Mouse (Mus musculus): ENCODE results near the gene Mgst3. TPM values are rescaled to one million over a fixed set of nuclear protein-coding genes. Genes with fewer than 3 reads are reported as not detected.

Gene Mgst3
- 44.2 and 48.1 TPM in 2 replicates for polyA plus RNA-seq (2015; fragmentation: Nextera tagmentation; extraction: Ambion mirVana)

DNA sequence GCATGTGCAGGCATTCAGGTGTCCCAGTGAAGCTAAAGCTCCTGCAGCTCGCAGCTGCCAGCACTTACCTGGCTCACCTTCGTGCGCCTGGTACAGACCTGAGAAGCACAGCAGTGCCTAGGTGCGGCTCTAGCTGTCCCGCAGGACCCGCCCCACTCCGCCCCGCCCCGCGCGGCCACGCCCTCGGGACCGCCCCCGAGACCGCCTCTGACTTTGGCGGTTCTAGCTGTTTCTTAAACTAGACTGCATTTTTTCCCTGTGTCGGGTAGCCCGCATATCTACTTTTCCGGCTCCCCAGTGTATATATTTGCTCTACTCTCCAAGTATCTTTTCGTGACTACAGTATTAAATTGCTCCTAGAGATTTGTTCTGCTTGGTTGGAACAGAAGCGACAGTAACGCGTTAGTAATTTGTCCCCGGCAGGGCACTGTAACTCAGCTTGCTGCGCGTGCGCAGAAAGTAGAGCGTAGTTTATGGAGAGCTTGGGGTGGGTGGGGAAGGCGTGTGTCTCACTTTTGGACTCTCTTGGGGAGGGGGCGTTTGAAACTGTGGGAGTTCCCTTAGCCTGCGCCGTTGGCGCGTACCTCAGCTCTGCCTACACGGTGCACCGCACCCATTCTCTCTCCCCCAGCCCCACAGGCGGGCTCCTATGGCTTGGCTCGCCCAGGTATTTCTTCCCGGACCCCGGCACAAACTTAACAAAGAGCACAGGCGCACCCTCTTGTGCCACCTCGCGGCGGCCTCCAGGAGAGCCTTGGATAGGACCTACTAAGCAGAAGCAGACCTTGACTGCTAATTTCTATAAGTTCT is at the start of gene Mgst3:
Mgst3 (minus strand) TSS at position 159 of the 810 bp plus-strand sequence.
- peak; percentile 97 for ATAC-seq (ENCODE audit: borderline replicate concordance, extremely low read depth, low FRiP score, low TSS enrichment)

DNA sequence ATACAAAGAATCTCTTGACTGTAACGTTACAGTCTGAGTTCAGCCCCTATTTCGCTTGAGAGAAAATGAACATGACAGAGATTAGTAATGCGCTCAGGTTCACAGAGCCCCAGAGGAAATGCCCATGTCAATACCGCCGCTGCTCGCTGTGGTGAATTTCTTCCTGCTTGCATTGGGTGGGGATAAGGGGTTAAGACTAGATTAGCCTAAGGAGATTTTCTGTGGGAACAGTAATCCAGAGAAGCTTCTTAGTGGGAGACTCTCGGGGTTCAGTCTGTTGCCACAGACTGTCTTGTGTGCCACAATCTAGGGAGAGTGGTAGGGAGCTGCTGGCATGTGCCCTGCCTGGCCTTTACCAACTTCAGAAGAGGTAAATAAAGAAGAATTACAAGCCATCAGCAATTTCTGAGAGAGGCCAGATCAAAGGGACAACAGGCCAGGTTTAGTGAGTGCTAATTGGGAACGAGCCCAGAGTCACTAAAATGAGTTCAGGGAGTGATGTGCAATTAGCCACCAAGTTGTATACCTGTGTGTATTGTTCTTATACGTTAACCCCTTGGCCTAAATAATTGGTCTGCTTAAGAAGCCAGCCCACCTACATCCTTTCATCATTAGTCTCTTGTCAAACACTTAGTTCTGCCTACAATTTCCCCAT is 44.7 kb upstream of the Mgst3 start:
- Histone ChIP-seq H3K4me1 (0 out of 2 replicates have a peak, but pooled peaks cover 4% of the 10 kb centered on the region), H3K27me3 (no peaks in the 10 kb centered on the region), H3K9ac (no peak overlapping the region), H3K27ac (no peak overlapping the region), H3K4me3 (no peak overlapping the region), H3K4me2 (no peak overlapping the region), H3K9me3 (no peaks in the 10 kb centered on the region), H3K36me3 (no peaks in the 10 kb centered on the region)
- no peak for ATAC-seq (ENCODE audit: borderline replicate concordance, extremely low read depth, low FRiP score, low TSS enrichment)
- 68% methylated on average over 9 of the region's 9 CpGs for WGBS

More for the DNA sequence above, at the start of gene Mgst3:
- Histone ChIP-seq H3K27ac (peak within 1 kb of the TSS; percentile 90), H3K4me3 (peak within 1 kb of the TSS; percentile 74), H3K9me3 (no peaks in the 10 kb centered on the region), H3K4me1 (peaks cover 14% of the 10 kb centered on the region), H3K9ac (peak within 1 kb of the TSS; percentile 78), H3K4me2 (peak within 1 kb of the TSS; percentile 93), H3K27me3 (peaks cover 2% of the 10 kb centered on the region; the same call in 1 of the 2 replicates), H3K36me3 (no peaks in the 10 kb centered on the region)
- under 1% methylated on average over 45 of the region's 45 CpGs for WGBS

DNA sequence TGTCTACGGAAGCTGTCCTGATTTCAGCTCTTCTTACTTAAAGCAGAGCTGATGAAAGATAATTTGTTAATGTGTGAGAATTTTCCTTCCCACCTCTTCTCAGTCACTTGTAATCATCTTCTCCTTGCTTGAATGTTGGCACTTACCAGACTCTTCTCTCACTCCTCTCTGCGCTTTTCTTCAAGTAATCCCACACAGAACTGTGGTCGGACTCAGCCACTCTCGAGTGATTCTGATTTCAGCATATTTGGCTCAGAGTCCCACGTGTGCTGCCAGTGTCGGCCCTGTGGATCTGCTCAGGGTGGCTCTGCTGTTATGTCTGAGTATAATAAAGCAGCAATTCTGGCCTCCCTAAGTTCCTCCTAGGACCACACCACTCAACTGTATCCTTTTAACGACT is 43.5 kb upstream of the Mgst3 start:
- no peak overlapping the region for H3K27ac ChIP-seq
- 63% methylated on average over 7 of the region's 7 CpGs for WGBS
- no peak overlapping the region for H3K4me3 ChIP-seq
- H3K36me3 ChIP-seq = no peaks in the 10 kb centered on the region
- no peaks in the 10 kb centered on the region for H3K9me3 ChIP-seq
- 0 out of 2 replicates have a peak, but pooled peaks cover 4% of the 10 kb centered on the region for H3K4me1 ChIP-seq
- H3K4me2 ChIP-seq = no peak overlapping the region
- H3K27me3 ChIP-seq = no peaks in the 10 kb centered on the region
- no peak overlapping the region for H3K9ac ChIP-seq
- ATAC-seq (ENCODE audit: borderline replicate concordance, extremely low read depth, low FRiP score, low TSS enrichment) = no peak

DNA sequence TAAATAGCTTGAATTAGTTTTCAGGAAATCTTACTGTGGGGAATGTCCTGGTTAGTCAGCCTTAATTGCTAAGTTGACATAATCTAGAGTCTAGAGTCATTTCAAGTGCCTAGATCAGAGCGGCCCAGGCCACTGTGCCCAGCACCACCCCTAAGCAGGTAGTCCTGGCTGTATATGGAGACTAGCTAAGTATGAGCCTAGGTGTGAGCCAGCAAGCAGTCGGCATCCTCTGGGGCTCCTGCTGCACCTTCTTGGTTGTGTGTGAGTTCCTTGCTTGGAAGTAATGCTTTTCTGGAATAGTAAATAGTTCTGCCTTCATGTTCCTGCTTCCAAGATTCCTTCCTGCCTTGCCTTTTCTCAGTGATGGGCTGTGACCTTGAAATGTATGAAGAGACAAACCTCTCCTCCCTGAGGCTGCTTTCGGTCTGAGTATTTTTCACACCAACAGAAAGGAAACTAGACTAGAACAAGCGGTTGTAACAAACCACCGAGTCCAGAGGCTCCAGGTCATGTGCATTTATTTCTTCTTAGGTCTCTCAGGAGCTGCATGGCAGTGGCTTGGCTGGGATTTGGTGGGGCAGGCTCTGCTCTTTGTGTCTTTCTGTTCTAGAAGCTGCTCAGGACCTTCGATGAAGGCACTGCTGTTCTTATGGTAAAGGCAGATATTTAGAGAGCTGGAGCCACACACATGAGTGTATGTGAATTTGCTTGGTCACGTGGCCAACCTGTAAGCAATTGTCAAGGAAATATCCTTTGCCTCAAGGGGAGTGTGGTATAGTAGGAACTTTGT is 42.7 kb upstream of the Mgst3 start:
- H3K9ac ChIP-seq = no peak overlapping the region
- H3K4me1 ChIP-seq = peaks cover 7% of the 10 kb centered on the region; the same call in 1 of the 2 replicates
- no peak overlapping the region for H3K4me3 ChIP-seq
- H3K9me3 ChIP-seq = no peaks in the 10 kb centered on the region
- 73% methylated on average over 7 of the region's 7 CpGs for WGBS
- no peak overlapping the region for H3K4me2 ChIP-seq
- no peak overlapping the region for H3K27ac ChIP-seq
- no peaks in the 10 kb centered on the region for H3K36me3 ChIP-seq
- ATAC-seq (ENCODE audit: borderline replicate concordance, extremely low read depth, low FRiP score, low TSS enrichment) = no peak
- no peaks in the 10 kb centered on the region for H3K27me3 ChIP-seq

DNA sequence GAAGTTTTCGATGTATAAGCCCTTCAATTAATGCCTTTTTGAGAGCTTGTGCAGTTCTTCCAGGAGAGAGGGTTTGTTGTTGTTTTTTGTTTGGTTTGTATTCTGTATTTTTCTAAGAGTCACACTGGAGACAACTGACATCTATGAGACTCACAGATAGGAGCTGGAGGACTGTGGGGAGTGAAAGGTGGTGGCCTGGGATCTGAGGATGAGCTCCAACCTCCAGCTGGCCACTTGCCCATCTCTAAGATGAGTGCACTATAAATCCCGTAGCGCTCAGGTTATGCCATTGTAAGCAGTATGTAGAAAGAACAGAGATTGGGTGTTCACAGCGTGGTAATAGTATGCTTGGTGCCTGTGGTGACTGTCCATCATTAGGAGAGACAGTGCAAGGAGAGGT is 41.3 kb upstream of the Mgst3 start:
- Histone ChIP-seq H3K27me3 (no peaks in the 10 kb centered on the region), H3K4me1 (peaks cover 11% of the 10 kb centered on the region; the same call in 1 of the 2 replicates), H3K36me3 (no peaks in the 10 kb centered on the region), H3K4me3 (no peak overlapping the region), H3K9ac (no peak overlapping the region), H3K9me3 (no peaks in the 10 kb centered on the region), H3K27ac (no peak overlapping the region), H3K4me2 (no peak overlapping the region)
- ATAC-seq (ENCODE audit: borderline replicate concordance, extremely low read depth, low FRiP score, low TSS enrichment) = no peak
- 86% methylated on average over 4 of the region's 4 CpGs for WGBS

DNA sequence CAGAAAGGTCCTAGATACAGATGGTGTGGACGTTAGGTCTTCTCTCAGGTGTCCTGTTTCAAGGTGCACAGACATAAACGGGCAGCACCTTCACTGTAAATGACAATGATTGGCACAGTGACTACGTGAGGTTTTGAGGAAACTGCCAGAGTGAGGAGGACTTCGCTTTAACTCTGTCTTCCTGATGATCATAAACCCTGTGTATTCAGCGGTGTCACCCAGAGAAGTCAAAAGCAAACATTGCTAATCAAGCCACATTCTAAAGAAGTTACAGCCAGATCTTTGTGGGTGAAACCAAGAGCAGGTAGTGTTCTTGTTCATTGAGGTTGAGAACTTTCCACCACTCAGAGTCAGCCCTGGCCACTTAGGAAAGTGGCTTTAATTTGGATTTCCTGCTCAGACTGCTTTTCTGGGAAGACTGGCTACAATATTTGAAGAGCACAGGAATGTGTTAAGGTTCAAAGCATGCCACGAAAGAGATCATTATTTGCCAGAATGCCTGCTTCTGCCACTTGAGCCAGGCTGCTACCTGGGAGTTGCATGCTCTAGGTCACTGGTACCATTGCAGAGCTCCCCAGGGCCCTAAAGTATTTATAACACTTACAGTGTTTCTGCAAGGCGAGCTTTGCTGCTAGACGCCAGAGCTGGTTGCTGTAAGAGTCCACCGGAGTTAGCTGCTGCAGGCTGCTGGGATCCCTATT is 37.5 kb upstream of the Mgst3 start:
- no peak overlapping the region for H3K4me2 ChIP-seq
- no peak overlapping the region for H3K4me3 ChIP-seq
- H3K27me3 ChIP-seq = no peaks in the 10 kb centered on the region
- peak; percentile 40; the same call in 1 of the 2 replicates for ATAC-seq (ENCODE audit: borderline replicate concordance, extremely low read depth, low FRiP score, low TSS enrichment)
- no peaks in the 10 kb centered on the region for H3K9me3 ChIP-seq
- H3K9ac ChIP-seq = no peak overlapping the region
- H3K36me3 ChIP-seq = no peaks in the 10 kb centered on the region
- H3K4me1 ChIP-seq = peaks cover 11% of the 10 kb centered on the region; the same call in 1 of the 2 replicates
- peak overlapping the region; percentile 39 for H3K27ac ChIP-seq
- WGBS = 40% methylated on average over 9 of the region's 9 CpGs

DNA sequence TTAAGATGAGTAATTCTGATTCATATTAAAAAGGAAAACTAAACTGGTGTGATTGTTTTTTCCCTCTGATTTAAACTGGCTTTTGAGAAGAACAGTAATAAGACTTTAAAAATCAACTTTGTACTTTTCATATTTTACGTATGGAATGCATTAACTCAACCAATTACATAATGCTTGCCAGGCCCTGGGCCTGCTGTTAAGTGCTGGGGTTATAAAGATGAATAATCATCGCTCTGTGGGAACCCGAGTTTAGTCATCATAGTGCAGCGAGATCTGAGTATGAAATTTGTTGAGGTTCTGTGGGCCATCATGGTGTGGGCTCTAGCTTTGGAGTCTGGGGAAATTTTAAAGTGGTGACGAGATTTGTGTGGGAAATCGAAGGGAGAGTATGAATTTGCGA is 33.0 kb upstream of the Mgst3 start:
- no peak overlapping the region for H3K4me3 ChIP-seq
- H3K27me3 ChIP-seq = no peaks in the 10 kb centered on the region
- no peak overlapping the region for H3K9ac ChIP-seq
- no peaks in the 10 kb centered on the region for H3K9me3 ChIP-seq
- ATAC-seq (ENCODE audit: borderline replicate concordance, extremely low read depth, low FRiP score, low TSS enrichment) = no peak
- H3K4me1 ChIP-seq = peaks cover 7% of the 10 kb centered on the region; the same call in 1 of the 2 replicates
- 78% methylated on average over 7 of the region's 7 CpGs for WGBS
- no peak overlapping the region for H3K4me2 ChIP-seq
- H3K27ac ChIP-seq = no peak overlapping the region
- H3K36me3 ChIP-seq = no peaks in the 10 kb centered on the region

DNA sequence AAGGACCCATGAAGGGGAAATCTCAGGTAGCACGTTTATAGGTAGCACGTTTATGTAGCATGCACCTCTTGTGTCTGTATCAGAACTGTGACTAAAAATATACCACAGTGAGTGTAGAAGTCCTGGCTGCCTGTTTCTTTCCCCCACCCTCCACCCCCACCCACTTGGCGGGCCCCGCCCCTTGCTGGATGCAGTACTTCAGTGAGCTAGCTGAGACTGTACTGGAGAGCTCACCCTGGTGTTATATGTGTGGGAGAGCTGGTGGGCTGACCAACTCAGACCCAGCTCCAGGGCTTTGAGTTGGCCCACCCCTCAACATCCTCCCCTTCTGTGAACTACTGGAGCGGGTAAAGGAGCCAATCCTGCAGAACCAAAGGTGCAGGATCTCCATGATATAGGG is 31.9 kb upstream of the Mgst3 start:
- H3K27me3 ChIP-seq = no peaks in the 10 kb centered on the region
- no peak overlapping the region for H3K9ac ChIP-seq
- no peak overlapping the region for H3K4me3 ChIP-seq
- H3K4me1 ChIP-seq = no peaks in the 10 kb centered on the region
- no peak overlapping the region for H3K27ac ChIP-seq
- WGBS = 87% methylated on average over 5 of the region's 5 CpGs
- no peak overlapping the region for H3K4me2 ChIP-seq
- no peaks in the 10 kb centered on the region for H3K9me3 ChIP-seq
- no peak for ATAC-seq (ENCODE audit: borderline replicate concordance, extremely low read depth, low FRiP score, low TSS enrichment)
- no peaks in the 10 kb centered on the region for H3K36me3 ChIP-seq

DNA sequence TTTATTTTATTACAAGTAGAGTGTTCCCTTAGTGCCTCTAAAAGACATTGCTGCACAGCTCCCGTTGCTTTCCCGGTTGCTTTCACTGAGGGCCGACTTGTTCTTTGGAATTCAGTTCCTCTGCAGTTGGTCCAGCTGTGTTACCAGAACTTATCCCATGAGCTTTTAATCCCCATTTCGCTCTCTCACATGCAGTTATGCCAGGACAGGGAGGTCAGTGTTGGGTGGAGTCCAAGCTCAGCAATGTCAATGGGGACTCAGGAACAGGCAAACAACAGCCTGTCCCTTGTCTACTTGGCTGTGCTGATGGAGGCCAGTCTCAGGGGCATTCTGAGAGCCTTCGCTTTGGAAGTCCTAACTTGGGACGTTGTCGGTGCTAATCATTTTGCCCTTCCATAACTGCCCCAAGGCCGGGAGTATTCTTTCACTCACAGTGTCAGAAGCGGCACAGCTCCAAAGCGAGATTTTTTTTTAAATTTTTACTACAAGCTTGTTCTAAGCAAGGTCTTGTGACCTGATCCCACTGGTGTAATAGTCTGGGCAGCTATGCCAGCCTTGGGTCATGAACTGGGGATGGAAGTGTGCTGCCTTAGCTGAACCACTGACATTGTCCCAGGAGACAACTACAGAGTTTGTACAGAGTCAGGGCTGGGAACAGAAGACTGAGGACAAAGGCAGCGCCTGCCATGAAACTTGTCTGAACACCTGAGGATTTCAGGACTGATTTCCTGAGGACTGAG is 29.0 kb upstream of the Mgst3 start:
- no peaks in the 10 kb centered on the region for H3K27me3 ChIP-seq
- WGBS = 73% methylated on average over 11 of the region's 11 CpGs

DNA sequence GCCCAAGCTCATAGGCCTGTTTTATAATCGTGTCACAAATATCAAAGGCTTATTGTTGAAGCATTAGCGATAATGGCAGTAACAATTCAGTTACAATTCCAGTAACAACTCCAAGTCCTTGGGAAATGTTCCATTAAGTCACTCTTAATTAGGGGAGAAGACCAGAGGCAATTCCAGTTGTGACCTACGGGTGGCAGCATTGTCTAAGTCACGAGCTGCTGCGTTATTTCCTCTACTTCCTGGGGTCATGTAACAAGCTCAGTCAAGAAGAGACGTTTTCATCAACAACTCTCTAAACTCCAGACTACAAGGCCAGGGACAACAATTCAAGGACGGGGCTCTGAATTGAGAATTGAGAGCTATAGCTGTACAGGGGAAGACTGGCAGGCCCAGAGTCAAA is 21.2 kb upstream of the Mgst3 start:
- peaks cover 12% of the 10 kb centered on the region; the same call in 1 of the 2 replicates for H3K27me3 ChIP-seq
- ATAC-seq (ENCODE audit: borderline replicate concordance, extremely low read depth, low FRiP score, low TSS enrichment) = no peak
- no peak overlapping the region for H3K27ac ChIP-seq
- H3K4me1 ChIP-seq = no peaks in the 10 kb centered on the region
- H3K4me3 ChIP-seq = no peak overlapping the region
- no peak overlapping the region for H3K4me2 ChIP-seq
- H3K9me3 ChIP-seq = no peaks in the 10 kb centered on the region
- H3K36me3 ChIP-seq = no peaks in the 10 kb centered on the region
- 1% methylated on average over 7 of the region's 7 CpGs for WGBS
- H3K9ac ChIP-seq = no peak overlapping the region

More for the DNA sequence above, 29.0 kb upstream of the Mgst3 start:
- H3K4me2 ChIP-seq = no peak overlapping the region
- H3K36me3 ChIP-seq = no peaks in the 10 kb centered on the region
- H3K4me1 ChIP-seq = no peaks in the 10 kb centered on the region
- H3K4me3 ChIP-seq = no peak overlapping the region
- no peak for ATAC-seq (ENCODE audit: borderline replicate concordance, extremely low read depth, low FRiP score, low TSS enrichment)
- no peak overlapping the region for H3K9ac ChIP-seq
- H3K27ac ChIP-seq = no peak overlapping the region
- H3K9me3 ChIP-seq = no peaks in the 10 kb centered on the region

All from lung, embryonic 15.5 days (tissue).